Mouse (Mus musculus) liver, embryonic 11.5 days (tissue): Measurements from ENCODE around the gene Alg11. TPM values are rescaled to one million over a fixed set of nuclear protein-coding genes. Genes with fewer than 3 reads are reported as not detected.

Experiments used
- ATAC-seq: fragments of 200-750 bp; cut with Nextera tagmentation; replicated peaks from 2 replicates; pipeline ENCODE4 v1.8.0; 2017; ENCODE audit warnings: moderate number of reproducible peaks, mild to moderate bottlenecking, moderate TSS enrichment, moderate library complexity; ENCODE audit not compliant: low FRiP score
- DNase-seq: peaks from one replicate; pipeline ENCODE4 v3.0.0-alpha.2; 2017; ENCODE audit warnings: low spot score
- H3K27ac ChIP-seq: fragments of 300-500 bp; sonication (generic); 2 replicates; pipeline ENCODE4 v1.5.1; 2014; ENCODE audit warnings: mild to moderate bottlenecking, low read depth, low read length, control low read depth
- H3K27me3 ChIP-seq: fragments of 300-500 bp; sonication (generic); replicated peaks from 2 replicates; pipeline ENCODE4 v1.6.1; 2014; ENCODE audit warnings: low read length, mixed read lengths; ENCODE audit not compliant: control insufficient read depth, insufficient read depth
- H3K36me3 ChIP-seq: fragments of 300-500 bp; sonication (generic); 2 replicates; pipeline ENCODE4 v1.6.1; 2014; ENCODE audit warnings: mild to moderate bottlenecking, low read length, moderate library complexity, mixed read lengths; ENCODE audit not compliant: control insufficient read depth, insufficient read depth
- H3K4me1 ChIP-seq: fragments of 300-500 bp; sonication (generic); replicated peaks from 2 replicates; pipeline ENCODE4 v1.6.1; 2014; ENCODE audit warnings: low read length, mixed read lengths; ENCODE audit not compliant: control insufficient read depth, insufficient read depth
- H3K4me2 ChIP-seq: fragments of 300-500 bp; sonication (generic); 2 replicates; pipeline ENCODE4 v1.6.1; 2014; ENCODE audit warnings: mild to moderate bottlenecking, control low read depth, moderate library complexity
- H3K4me3 ChIP-seq: fragments of 300-500 bp; sonication (generic); 2 replicates; pipeline ENCODE4 v1.5.1; 2014; ENCODE audit warnings: low read depth, low read length, control low read depth
- H3K9ac ChIP-seq: fragments of 300-500 bp; sonication (generic); 2 replicates; pipeline ENCODE4 v1.6.1; 2014; ENCODE audit warnings: low read depth, low read length, control low read depth
- H3K9me3 ChIP-seq: fragments of 300-500 bp; sonication (generic); 2 replicates; pipeline ENCODE4 v1.6.1; 2016; ENCODE audit warnings: low read length, inconsistent platforms, mixed read lengths; ENCODE audit not compliant: control insufficient read depth
- WGBS: fragments of 180-500 bp; shearing (Covaris S2); extraction: QIAGEN DNeasy Blood & Tissue Kit; methylation state at CpG from one replicate; pipeline ENCODE4 v1.1.7; 2014; 5-methylcytosine and 5-hydroxymethylcytosine counted together
- polyA plus RNA-seq: library from polyadenylated mRNA; unstranded; fragments of >200 nt; fragmentation: Nextera tagmentation; extraction: Ambion mirVana; gene quantifications from 2 replicates; pipeline ENCODE4 v1.2.1, GENCODE M21; 2014

Gene Alg11
- polyA plus RNA-seq, 1 experiment from 2014 or later, result 22.0 TPM

GRCm38 (mm10) chr8:22107020-22107419 is 46.5 kb downstream of the Alg11 start:
- Histone ChIP-seq H3K9ac (no peak overlapping the region), H3K36me3 (no peaks in the 10 kb centered on the region), H3K27me3 (no peaks in the 10 kb centered on the region), H3K4me1 (no peaks in the 10 kb centered on the region), H3K27ac (no peak overlapping the region), H3K4me2 (no peak overlapping the region), H3K4me3 (no peak overlapping the region), H3K9me3 (no peaks in the 10 kb centered on the region)
- 57% methylated on average over 4 of the region's 4 CpGs for WGBS
- DNase-seq (no peak), ATAC-seq (no peak)

Other genes with a start within 250 kb of the Alg11 start
- gene Defb50, start 237.2 kb upstream of the Alg11 start, polyA plus RNA-seq, result not detected in 2 replicates
- not detected in 2 replicates for gene Defb2, start 220.8 kb upstream of the Alg11 start, polyA plus RNA-seq
- gene Defb10, start 201.8 kb upstream of the Alg11 start, polyA plus RNA-seq, result not detected in 2 replicates
- not detected in 2 replicates for gene Defb9, start 175.3 kb upstream of the Alg11 start, polyA plus RNA-seq
- not detected in 2 replicates for gene Defb11, start 154.3 kb upstream of the Alg11 start, polyA plus RNA-seq
- not detected in 2 replicates for gene Defb15, start 128.0 kb upstream of the Alg11 start, polyA plus RNA-seq
- not detected in 2 replicates for gene Defb35, start 122.4 kb upstream of the Alg11 start, polyA plus RNA-seq
- not detected in 2 replicates for gene Defb13, start 114.0 kb upstream of the Alg11 start, polyA plus RNA-seq
- not detected in 2 replicates for gene Fam90a1a, start 102.0 kb upstream of the Alg11 start, polyA plus RNA-seq
- gene Ccdc70, start 90.9 kb upstream of the Alg11 start, polyA plus RNA-seq, result not detected in 2 replicates
- gene Atp7b, start 416 bp upstream of the Alg11 start, polyA plus RNA-seq, result 24.6 and 25.1 TPM in 2 replicates
- not detected in 2 replicates for gene Nek5, start 64.3 kb downstream of the Alg11 start, polyA plus RNA-seq
- gene Nek3, start 105.7 kb downstream of the Alg11 start, polyA plus RNA-seq, result 3.4 and 3.9 TPM in 2 replicates
- 42.8 and 48.4 TPM in 2 replicates for gene Ckap2, start 125.1 kb downstream of the Alg11 start, polyA plus RNA-seq
- 27.8 and 29.1 TPM in 2 replicates for gene Vps36, start 132.1 kb downstream of the Alg11 start, polyA plus RNA-seq
- gene Thsd1, start 166.6 kb downstream of the Alg11 start, polyA plus RNA-seq, result 5.6 TPM in 2 replicates
- gene Tpte, start 222.7 kb downstream of the Alg11 start, polyA plus RNA-seq, result not detected in 2 replicates